Mouse (Mus musculus): ENCODE data around the gene Ndufc1. TPM values are rescaled to one million over a fixed set of nuclear protein-coding genes. Genes with fewer than 3 reads are reported as not detected.
A peak's percentile ranks its signal among the peaks of the same experiment; 100 is the strongest.

Gene Ndufc1
- polyA plus RNA-seq, 1 experiment from 2014 or later = 860 TPM

DNA sequence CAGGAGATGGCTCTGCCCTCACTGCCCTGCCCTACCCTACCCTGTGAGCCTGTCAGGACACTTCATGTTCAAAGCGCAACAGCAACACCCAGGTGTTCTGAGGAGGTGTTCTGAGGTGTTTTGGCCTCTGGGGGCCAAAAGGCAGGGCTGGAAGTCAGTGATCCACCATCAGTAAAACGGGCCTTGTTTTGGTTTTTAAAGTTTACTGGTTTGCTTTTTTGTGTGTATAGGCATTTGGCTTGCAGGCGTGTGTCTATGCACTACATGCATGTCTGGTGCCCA, 30.2 kb downstream of the Ndufc1 start:
- Histone ChIP-seq H3K36me3 (no peaks in the 10 kb centered on the region), H3K9ac (no peak overlapping the region)
- WGBS = 85% methylated on average over 3 of the region's 3 CpGs

DNA sequence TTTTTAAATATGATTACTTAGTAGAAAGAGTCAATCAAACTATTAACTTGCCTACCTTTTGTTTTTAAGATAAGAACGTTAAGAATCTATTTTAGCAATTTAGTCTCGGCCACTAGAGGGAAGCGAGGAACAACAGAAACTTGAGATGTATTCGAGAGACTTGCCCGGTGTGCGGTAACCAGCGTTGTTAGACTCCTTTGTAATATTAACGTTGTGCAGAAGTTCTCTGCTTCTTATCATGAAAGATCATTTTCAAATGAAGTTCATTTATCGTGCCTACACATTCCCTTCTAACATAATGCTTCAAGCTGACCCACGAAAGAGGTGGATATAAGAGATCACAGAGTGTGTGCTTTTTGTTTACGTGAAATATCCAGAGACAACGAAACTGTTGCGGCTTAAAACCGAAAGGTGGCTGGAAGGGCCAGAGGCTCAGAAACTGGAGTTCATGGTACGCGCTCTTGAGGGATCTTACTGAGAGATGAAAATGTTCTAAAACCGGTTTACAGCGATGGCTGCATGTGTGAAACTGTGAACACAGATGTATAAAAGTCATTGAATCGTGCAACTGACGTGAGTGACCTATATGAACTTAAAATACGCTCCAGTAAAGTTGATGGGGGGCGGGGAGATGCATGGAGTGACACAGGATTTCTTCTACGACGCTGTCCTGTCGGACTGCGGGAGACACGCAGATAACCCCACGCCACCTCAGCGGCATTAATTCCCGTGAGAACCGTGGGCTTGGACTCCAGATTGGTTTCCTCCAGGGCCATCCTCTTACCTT, 30.7 kb downstream of the Ndufc1 start:
- ATAC-seq (ENCODE audit: low read depth) = no peak
- WGBS = 53% methylated on average over 31 of the region's 31 CpGs
- H3K36me3 ChIP-seq = no peaks in the 10 kb centered on the region
- H3K4me3 ChIP-seq = 0 out of 2 replicates have a peak overlapping the region, but pooled peaks have one; percentile 17
- H3K4me1 ChIP-seq (replicated peaks) = peaks cover 8% of the 10 kb centered on the region; the same call in 1 of the 2 replicates
- no peaks in the 10 kb centered on the region for H3K27me3 ChIP-seq
- no peaks in the 10 kb centered on the region for H3K9me3 ChIP-seq
- H3K4me2 ChIP-seq = peak overlapping the region; percentile 41
- H3K27ac ChIP-seq (replicated peaks) = no peak overlapping the region
- no peak overlapping the region for H3K9ac ChIP-seq

More for the DNA sequence above, 30.2 kb downstream of the Ndufc1 start:
- Histone ChIP-seq H3K27ac (replicated peaks) (no peak overlapping the region), H3K27me3 (no peaks in the 10 kb centered on the region), H3K4me1 (replicated peaks) (peaks cover 8% of the 10 kb centered on the region; the same call in 1 of the 2 replicates), H3K9me3 (no peaks in the 10 kb centered on the region), H3K4me2 (peak overlapping the region; percentile 41), H3K4me3 (no peak overlapping the region)
- peak; percentile 43; the same call in 1 of the 2 replicates for ATAC-seq (ENCODE audit: low read depth)

- H3K36me3 ChIP-seq = no peaks in the 10 kb centered on the region
Measured at GRCm38 (mm10) chr3:51375307-51376265, 33.2 kb downstream of the Ndufc1 start.

DNA sequence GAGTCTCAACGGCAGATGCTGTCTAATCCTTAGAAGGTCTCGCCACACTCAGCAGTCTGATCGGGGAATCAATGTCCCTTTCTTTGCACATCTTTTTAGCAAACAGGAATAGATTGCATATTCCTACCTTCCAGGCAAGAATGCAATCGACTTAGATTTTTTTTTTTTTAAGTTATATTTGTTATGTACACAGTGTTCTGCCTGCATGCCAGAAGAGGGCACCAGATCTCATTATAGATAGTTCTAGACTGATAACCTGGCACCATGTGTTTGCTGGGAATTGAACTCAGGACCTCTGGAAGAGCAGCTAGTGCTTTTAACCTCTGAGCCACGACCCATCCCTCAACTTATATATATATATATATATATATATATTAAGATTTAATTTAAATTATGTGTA, 35.2 kb downstream of the Ndufc1 start:
- WGBS = 79% methylated on average over 5 of the region's 5 CpGs

More at GRCm38 (mm10) chr3:51375307-51376265, 33.2 kb downstream of the Ndufc1 start:
- H3K9me3 ChIP-seq = no peaks in the 10 kb centered on the region
- WGBS = 86% methylated on average over 19 of the region's 19 CpGs
- no peak overlapping the region for H3K4me2 ChIP-seq
- H3K9ac ChIP-seq = no peak overlapping the region
- H3K4me1 ChIP-seq (replicated peaks) = peaks cover 8% of the 10 kb centered on the region; the same call in 1 of the 2 replicates
- no peaks in the 10 kb centered on the region for H3K27me3 ChIP-seq
- no peak overlapping the region for H3K27ac ChIP-seq (replicated peaks)
- no peak for ATAC-seq (ENCODE audit: low read depth)
- no peak overlapping the region for H3K4me3 ChIP-seq

DNA sequence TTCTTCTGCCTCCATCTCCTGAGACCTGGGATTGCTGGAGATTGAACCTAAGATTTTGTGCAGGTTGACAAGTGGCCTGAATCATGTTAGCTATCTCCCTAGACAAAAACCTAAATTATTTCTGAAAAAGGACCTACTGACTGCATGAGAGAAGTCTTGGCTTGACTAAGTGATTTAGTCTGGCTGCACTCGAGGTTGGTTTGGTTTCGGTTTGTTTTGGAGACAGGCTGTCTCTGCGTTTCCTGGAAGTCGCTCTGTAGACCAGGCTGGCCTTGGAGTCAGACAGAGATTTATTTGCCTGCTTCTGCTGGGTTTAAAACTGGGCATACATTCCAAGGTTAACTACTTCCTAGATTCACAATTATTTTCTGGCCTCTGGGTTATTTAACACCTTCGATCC, 35.9 kb downstream of the Ndufc1 start:
- Histone ChIP-seq H3K36me3 (no peaks in the 10 kb centered on the region), H3K4me2 (no peak overlapping the region), H3K9ac (no peak overlapping the region), H3K4me3 (no peak overlapping the region), H3K27ac (replicated peaks) (no peak overlapping the region), H3K9me3 (no peaks in the 10 kb centered on the region), H3K4me1 (replicated peaks) (no peaks in the 10 kb centered on the region), H3K27me3 (no peaks in the 10 kb centered on the region)
- 74% methylated on average over 5 of the region's 5 CpGs for WGBS
- ATAC-seq (ENCODE audit: low read depth) = no peak

More for the DNA sequence above, 35.2 kb downstream of the Ndufc1 start:
- H3K4me1 ChIP-seq (replicated peaks) = peaks cover 5% of the 10 kb centered on the region; the same call in 1 of the 2 replicates
- H3K9me3 ChIP-seq = no peaks in the 10 kb centered on the region
- H3K4me2 ChIP-seq = no peak overlapping the region
- no peaks in the 10 kb centered on the region for H3K27me3 ChIP-seq
- H3K27ac ChIP-seq (replicated peaks) = no peak overlapping the region
- ATAC-seq (ENCODE audit: low read depth) = no peak
- no peak overlapping the region for H3K9ac ChIP-seq
- no peaks in the 10 kb centered on the region for H3K36me3 ChIP-seq
- no peak overlapping the region for H3K4me3 ChIP-seq

DNA sequence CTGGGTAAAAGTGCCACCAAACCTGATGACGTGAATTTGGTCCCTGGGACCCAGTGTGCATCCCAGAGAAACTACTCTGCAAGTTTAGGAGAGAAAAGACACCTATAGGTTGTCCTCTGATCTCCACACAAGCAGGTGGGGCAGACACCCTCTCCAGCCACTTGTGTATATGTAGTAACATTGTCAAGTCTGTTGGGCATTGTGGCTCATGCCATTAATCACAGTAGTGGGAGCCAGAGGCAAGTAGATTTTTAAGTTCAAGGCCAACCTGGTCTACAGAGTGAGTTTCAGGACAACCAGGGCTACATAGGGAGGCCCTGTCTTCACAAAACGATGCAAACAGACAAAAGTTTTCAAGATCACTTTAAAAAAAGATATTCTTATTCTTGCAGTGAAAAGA, 37.0 kb downstream of the Ndufc1 start:
- Histone ChIP-seq H3K4me2 (no peak overlapping the region), H3K9me3 (no peaks in the 10 kb centered on the region), H3K27me3 (no peaks in the 10 kb centered on the region), H3K9ac (no peak overlapping the region), H3K27ac (replicated peaks) (no peak overlapping the region), H3K4me3 (no peak overlapping the region), H3K36me3 (no peaks in the 10 kb centered on the region), H3K4me1 (replicated peaks) (no peaks in the 10 kb centered on the region)
- no peak for ATAC-seq (ENCODE audit: low read depth)
- 74% methylated on average over 2 of the region's 2 CpGs for WGBS

GRCm38 (mm10) chr3:51368011-51368410, 40.8 kb downstream of the Ndufc1 start:
- no peak overlapping the region for H3K4me3 ChIP-seq
- no peak overlapping the region for H3K4me2 ChIP-seq
- H3K27ac ChIP-seq (replicated peaks) = no peak overlapping the region
- no peak overlapping the region for H3K9ac ChIP-seq
- no peak for ATAC-seq (ENCODE audit: low read depth)
- peaks cover 11% of the 10 kb centered on the region for H3K27me3 ChIP-seq
- H3K36me3 ChIP-seq = no peaks in the 10 kb centered on the region
- 82% methylated on average over 4 of the region's 4 CpGs for WGBS
- H3K4me1 ChIP-seq (replicated peaks) = peaks cover 9% of the 10 kb centered on the region
- H3K9me3 ChIP-seq = no peaks in the 10 kb centered on the region

- Histone ChIP-seq H3K9ac (no peak overlapping the region), H3K4me1 (replicated peaks) (peaks cover 9% of the 10 kb centered on the region), H3K4me3 (no peak overlapping the region), H3K27ac (replicated peaks) (no peak overlapping the region), H3K9me3 (no peaks in the 10 kb centered on the region), H3K36me3 (no peaks in the 10 kb centered on the region), H3K4me2 (no peak overlapping the region), H3K27me3 (peaks cover 11% of the 10 kb centered on the region)
- no peak for ATAC-seq (ENCODE audit: low read depth)
- WGBS = 66% methylated on average over 4 of the region's 4 CpGs
Measured at GRCm38 (mm10) chr3:51366926-51367325, 41.9 kb downstream of the Ndufc1 start.

GRCm38 (mm10) chr3:51365517-51365882, 43.3 kb downstream of the Ndufc1 start:
- H3K9me3 ChIP-seq = no peaks in the 10 kb centered on the region; the same call in 1 of the 2 replicates
- no peak overlapping the region for H3K9ac ChIP-seq
- H3K4me1 ChIP-seq (replicated peaks) = peaks cover 9% of the 10 kb centered on the region
- WGBS = 10% methylated on average over 3 of the region's 3 CpGs
- peak overlapping the region; percentile 41; the same call in 1 of the 2 replicates for H3K4me3 ChIP-seq
- no peak overlapping the region for H3K27ac ChIP-seq (replicated peaks)
- ATAC-seq (ENCODE audit: low read depth) = no peak
- H3K27me3 ChIP-seq = peaks cover 14% of the 10 kb centered on the region
- H3K4me2 ChIP-seq = peak overlapping the region; percentile 76
- H3K36me3 ChIP-seq = no peaks in the 10 kb centered on the region

DNA sequence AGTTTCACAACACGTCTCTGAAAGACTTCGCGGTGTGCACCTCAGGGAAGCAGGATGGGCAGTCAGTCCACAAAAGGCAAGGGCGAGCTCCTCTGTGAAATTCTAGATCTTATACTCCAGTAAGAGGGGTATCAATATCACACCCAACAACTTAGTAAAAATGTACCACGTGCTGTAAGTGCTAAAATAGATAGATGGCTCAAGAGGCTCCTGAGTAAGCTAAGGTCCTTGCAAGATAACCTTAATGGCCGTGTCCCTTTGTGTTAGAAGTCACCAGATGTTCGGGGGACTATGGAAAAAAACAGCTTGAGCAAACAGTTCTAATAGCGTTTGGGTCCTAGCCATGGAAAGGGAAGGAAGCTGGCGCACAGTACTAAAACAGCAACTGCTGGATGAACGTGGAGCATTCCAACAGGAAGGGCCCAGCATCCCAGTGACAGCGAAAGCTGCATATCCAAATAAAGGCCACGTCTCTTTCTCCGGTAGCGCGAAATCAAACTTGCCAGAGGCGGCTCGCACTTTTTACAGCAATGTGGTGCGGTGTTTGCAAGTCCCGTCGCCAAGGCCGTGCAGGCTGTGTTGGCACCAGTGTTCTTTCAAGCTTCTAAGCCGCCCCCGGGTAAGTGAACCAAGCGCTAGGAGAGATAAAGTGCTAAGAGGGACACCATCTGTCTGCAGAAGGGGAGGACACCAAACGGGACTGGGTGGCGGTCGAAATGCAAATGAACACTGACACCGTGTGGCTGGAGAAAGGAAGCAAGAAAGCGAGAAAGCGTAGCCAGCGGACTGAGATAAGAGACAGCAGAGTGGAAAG, 43.9 kb downstream of the Ndufc1 start:
- WGBS = 7% methylated on average over 31 of the region's 31 CpGs

GRCm38 (mm10) chr3:51361066-51361465, 47.7 kb downstream of the Ndufc1 start:
- 22% methylated on average over 9 of the region's 9 CpGs for WGBS

More for the DNA sequence above, 43.9 kb downstream of the Ndufc1 start:
- no peaks in the 10 kb centered on the region; the same call in 1 of the 2 replicates for H3K9me3 ChIP-seq
- H3K4me2 ChIP-seq = peak overlapping the region; percentile 76
- peaks cover 15% of the 10 kb centered on the region for H3K27me3 ChIP-seq
- peak overlapping the region; percentile 39 for H3K27ac ChIP-seq (replicated peaks)
- H3K4me3 ChIP-seq = peak overlapping the region; percentile 41
- H3K9ac ChIP-seq = peak overlapping the region; percentile 62
- ATAC-seq (ENCODE audit: low read depth) = peak; percentile 91
- no peaks in the 10 kb centered on the region for H3K36me3 ChIP-seq
- peaks cover 9% of the 10 kb centered on the region for H3K4me1 ChIP-seq (replicated peaks)

More at GRCm38 (mm10) chr3:51361066-51361465, 47.7 kb downstream of the Ndufc1 start:
- ATAC-seq (ENCODE audit: low read depth) = no peak
- no peaks in the 10 kb centered on the region for H3K36me3 ChIP-seq
- no peak overlapping the region for H3K9ac ChIP-seq
- H3K9me3 ChIP-seq = no peaks in the 10 kb centered on the region; the same call in 1 of the 2 replicates
- H3K27me3 ChIP-seq = peaks cover 39% of the 10 kb centered on the region
- peaks cover 23% of the 10 kb centered on the region for H3K4me1 ChIP-seq (replicated peaks)
- H3K4me2 ChIP-seq = no peak overlapping the region
- no peak overlapping the region for H3K4me3 ChIP-seq
- H3K27ac ChIP-seq (replicated peaks) = no peak overlapping the region
